Mouse (Mus musculus): ENCODE results near the gene Unc5b. TPM values are rescaled to one million over a fixed set of nuclear protein-coding genes. Genes with fewer than 3 reads are reported as not detected.

Gene Unc5b
- polyA plus RNA-seq, 1 experiment from 2014 or later: 6.1 TPM

GRCm38 (mm10) chr10:60796028-60796427 is 35.4 kb downstream of the Unc5b start:
- Histone ChIP-seq H3K27ac (peak overlapping the region; percentile 84), H3K36me3 (no peaks in the 10 kb centered on the region), H3K27me3 (peaks cover 4% of the 10 kb centered on the region; the same call in 1 of the 2 replicates), H3K9me3 (no peaks in the 10 kb centered on the region), H3K9ac (no peak overlapping the region), H3K4me2 (no peak overlapping the region), H3K4me1 (peaks cover 81% of the 10 kb centered on the region), H3K4me3 (no peak overlapping the region)
- ATAC-seq (ENCODE audit: insufficient number of reproducible peaks, insufficient read depth, low FRiP score, low TSS enrichment, low read depth): no peak
- WGBS: 59% methylated on average over 5 of the region's 5 CpGs

GRCm38 (mm10) chr10:60794792-60795191 is 36.6 kb downstream of the Unc5b start:
- no peak for ATAC-seq (ENCODE audit: insufficient number of reproducible peaks, insufficient read depth, low FRiP score, low TSS enrichment, low read depth)
- H3K4me2 ChIP-seq: peak overlapping the region; percentile 22; the same call in 1 of the 2 replicates

GRCm38 (mm10) chr10:60794374-60794773 is 37.0 kb downstream of the Unc5b start:
- no peaks in the 10 kb centered on the region for H3K36me3 ChIP-seq
- ATAC-seq (ENCODE audit: insufficient number of reproducible peaks, insufficient read depth, low FRiP score, low TSS enrichment, low read depth): peak; percentile 60; the same call in 1 of the 2 replicates
- H3K4me2 ChIP-seq: peak overlapping the region; percentile 22; the same call in 1 of the 2 replicates
- H3K9me3 ChIP-seq: no peaks in the 10 kb centered on the region
- H3K4me3 ChIP-seq: no peak overlapping the region
- peak overlapping the region; percentile 84 for H3K27ac ChIP-seq
- 0 out of 2 replicates have a peak overlapping the region, but pooled peaks have one; percentile 44 for H3K9ac ChIP-seq
- peaks cover 69% of the 10 kb centered on the region for H3K4me1 ChIP-seq
- peaks cover 4% of the 10 kb centered on the region; the same call in 1 of the 2 replicates for H3K27me3 ChIP-seq
- 16% methylated on average over 11 of the region's 11 CpGs for WGBS

More at GRCm38 (mm10) chr10:60794792-60795191, 36.6 kb downstream of the Unc5b start:
- Histone ChIP-seq H3K4me1 (peaks cover 69% of the 10 kb centered on the region), H3K36me3 (no peaks in the 10 kb centered on the region), H3K4me3 (no peak overlapping the region), H3K9me3 (no peaks in the 10 kb centered on the region), H3K27me3 (peaks cover 4% of the 10 kb centered on the region; the same call in 1 of the 2 replicates), H3K27ac (peak overlapping the region; percentile 84), H3K9ac (0 out of 2 replicates have a peak overlapping the region, but pooled peaks have one; percentile 44)
- 30% methylated on average over 8 of the region's 8 CpGs for WGBS

GRCm38 (mm10) chr10:60792841-60793240 is 38.5 kb downstream of the Unc5b start:
- no peaks in the 10 kb centered on the region for H3K36me3 ChIP-seq
- H3K27me3 ChIP-seq: no peaks in the 10 kb centered on the region
- no peak for ATAC-seq (ENCODE audit: insufficient number of reproducible peaks, insufficient read depth, low FRiP score, low TSS enrichment, low read depth)
- no peak overlapping the region for H3K4me2 ChIP-seq
- no peak overlapping the region for H3K27ac ChIP-seq
- no peaks in the 10 kb centered on the region for H3K9me3 ChIP-seq
- WGBS: 32% methylated on average over 11 of the region's 11 CpGs
- no peak overlapping the region for H3K4me3 ChIP-seq
- H3K9ac ChIP-seq: no peak overlapping the region
- peaks cover 61% of the 10 kb centered on the region for H3K4me1 ChIP-seq

GRCm38 (mm10) chr10:60792365-60792764 is 39.0 kb downstream of the Unc5b start:
- WGBS: 52% methylated on average over 10 of the region's 10 CpGs
- no peak overlapping the region for H3K27ac ChIP-seq
- ATAC-seq (ENCODE audit: insufficient number of reproducible peaks, insufficient read depth, low FRiP score, low TSS enrichment, low read depth): no peak
- no peak overlapping the region for H3K9ac ChIP-seq
- H3K9me3 ChIP-seq: no peaks in the 10 kb centered on the region
- peaks cover 65% of the 10 kb centered on the region for H3K4me1 ChIP-seq
- H3K4me3 ChIP-seq: no peak overlapping the region
- H3K4me2 ChIP-seq: no peak overlapping the region
- H3K27me3 ChIP-seq: no peaks in the 10 kb centered on the region
- no peaks in the 10 kb centered on the region for H3K36me3 ChIP-seq

- Histone ChIP-seq H3K27ac (no peak overlapping the region), H3K4me2 (no peak overlapping the region), H3K9ac (no peak overlapping the region), H3K4me1 (peaks cover 55% of the 10 kb centered on the region), H3K27me3 (no peaks in the 10 kb centered on the region), H3K9me3 (no peaks in the 10 kb centered on the region), H3K36me3 (no peaks in the 10 kb centered on the region), H3K4me3 (no peak overlapping the region)
- no peak for ATAC-seq (ENCODE audit: insufficient number of reproducible peaks, insufficient read depth, low FRiP score, low TSS enrichment, low read depth)
- whole genome bisulfite sequencing: 75% methylated on average over 6 of the region's 6 CpGs
These were observed 40.5 kb downstream of the Unc5b start for GRCm38 (mm10) chr10:60790912-60791311.

- H3K9me3 ChIP-seq: no peaks in the 10 kb centered on the region
- no peaks in the 10 kb centered on the region for H3K27me3 ChIP-seq
- 79% methylated on average over 16 of the region's 16 CpGs for WGBS
- ATAC-seq (ENCODE audit: insufficient number of reproducible peaks, insufficient read depth, low FRiP score, low TSS enrichment, low read depth): no peak
- H3K36me3 ChIP-seq: no peaks in the 10 kb centered on the region
- H3K27ac ChIP-seq: no peak overlapping the region
- H3K4me3 ChIP-seq: no peak overlapping the region
- H3K9ac ChIP-seq: no peak overlapping the region
- H3K4me1 ChIP-seq: peaks cover 23% of the 10 kb centered on the region
- no peak overlapping the region for H3K4me2 ChIP-seq
These were observed 43.9 kb downstream of the Unc5b start for GRCm38 (mm10) chr10:60787303-60788074.

- no peak overlapping the region for H3K27ac ChIP-seq
- no peaks in the 10 kb centered on the region for H3K27me3 ChIP-seq
- no peak overlapping the region for H3K4me3 ChIP-seq
- H3K9me3 ChIP-seq: no peaks in the 10 kb centered on the region
- 29% methylated on average over 2 of the region's 2 CpGs for WGBS
- H3K4me2 ChIP-seq: no peak overlapping the region
- 0 out of 2 replicates have a peak overlapping the region, but pooled peaks have one; percentile 22 for H3K9ac ChIP-seq
- peaks cover 15% of the 10 kb centered on the region for H3K4me1 ChIP-seq
- ATAC-seq (ENCODE audit: insufficient number of reproducible peaks, insufficient read depth, low FRiP score, low TSS enrichment, low read depth): no peak
- H3K36me3 ChIP-seq: no peaks in the 10 kb centered on the region
These were observed 47.8 kb downstream of the Unc5b start for GRCm38 (mm10) chr10:60783608-60784007.

- ATAC-seq (ENCODE audit: insufficient number of reproducible peaks, insufficient read depth, low FRiP score, low TSS enrichment, low read depth): 0 out of 2 replicates have a peak, but pooled peaks have one; percentile 27
- Histone ChIP-seq H3K9ac (no peak overlapping the region), H3K27me3 (no peaks in the 10 kb centered on the region), H3K4me3 (no peak overlapping the region), H3K4me1 (peaks cover 8% of the 10 kb centered on the region; the same call in 1 of the 2 replicates), H3K4me2 (peak overlapping the region; percentile 34; the same call in 1 of the 2 replicates), H3K9me3 (no peaks in the 10 kb centered on the region), H3K36me3 (peaks cover 16% of the 10 kb centered on the region), H3K27ac (no peak overlapping the region)
- WGBS: 11% methylated on average over 9 of the region's 9 CpGs
These were observed 51.8 kb downstream of the Unc5b start for GRCm38 (mm10) chr10:60779628-60780027.

- Histone ChIP-seq H3K9me3 (no peaks in the 10 kb centered on the region), H3K27ac (no peak overlapping the region), H3K4me3 (no peak overlapping the region), H3K4me2 (no peak overlapping the region), H3K9ac (no peak overlapping the region), H3K4me1 (peaks cover 8% of the 10 kb centered on the region; the same call in 1 of the 2 replicates), H3K27me3 (no peaks in the 10 kb centered on the region), H3K36me3 (peaks cover 26% of the 10 kb centered on the region)
- 0 out of 2 replicates have a peak, but pooled peaks have one; percentile 1 for ATAC-seq (ENCODE audit: insufficient number of reproducible peaks, insufficient read depth, low FRiP score, low TSS enrichment, low read depth)
- WGBS: 68% methylated on average over 12 of the region's 12 CpGs
These were observed 52.8 kb downstream of the Unc5b start for GRCm38 (mm10) chr10:60778542-60778941.

- H3K9me3 ChIP-seq: no peaks in the 10 kb centered on the region
- H3K9ac ChIP-seq: no peak overlapping the region
- peaks cover 43% of the 10 kb centered on the region for H3K36me3 ChIP-seq
- no peak overlapping the region for H3K4me2 ChIP-seq
- H3K27ac ChIP-seq: no peak overlapping the region
- 77% methylated on average over 6 of the region's 6 CpGs for WGBS
- ATAC-seq (ENCODE audit: insufficient number of reproducible peaks, insufficient read depth, low FRiP score, low TSS enrichment, low read depth): no peak
- H3K4me1 ChIP-seq: peaks cover 17% of the 10 kb centered on the region
- no peaks in the 10 kb centered on the region for H3K27me3 ChIP-seq
- no peak overlapping the region for H3K4me3 ChIP-seq
These were observed 55.9 kb downstream of the Unc5b start for GRCm38 (mm10) chr10:60775473-60775872.

- H3K36me3 ChIP-seq: peaks cover 43% of the 10 kb centered on the region
- 89% methylated on average over 13 of the region's 13 CpGs for WGBS
These were observed 56.8 kb downstream of the Unc5b start for GRCm38 (mm10) chr10:60774616-60775015.

More at GRCm38 (mm10) chr10:60774616-60775015, 56.8 kb downstream of the Unc5b start:
- Histone ChIP-seq H3K27ac (no peak overlapping the region), H3K4me3 (no peak overlapping the region), H3K4me1 (peaks cover 9% of the 10 kb centered on the region), H3K9ac (no peak overlapping the region), H3K4me2 (no peak overlapping the region), H3K27me3 (no peaks in the 10 kb centered on the region), H3K9me3 (no peaks in the 10 kb centered on the region)
- ATAC-seq (ENCODE audit: insufficient number of reproducible peaks, insufficient read depth, low FRiP score, low TSS enrichment, low read depth): no peak

Measured in embryonic facial prominence, embryonic 13.5 days (tissue).